Mouse (Mus musculus): ENCODE data around the gene Mgarp.
A peak's percentile ranks its signal among the peaks of the same experiment; 100 is the strongest.

Gene Mgarp

DNA sequence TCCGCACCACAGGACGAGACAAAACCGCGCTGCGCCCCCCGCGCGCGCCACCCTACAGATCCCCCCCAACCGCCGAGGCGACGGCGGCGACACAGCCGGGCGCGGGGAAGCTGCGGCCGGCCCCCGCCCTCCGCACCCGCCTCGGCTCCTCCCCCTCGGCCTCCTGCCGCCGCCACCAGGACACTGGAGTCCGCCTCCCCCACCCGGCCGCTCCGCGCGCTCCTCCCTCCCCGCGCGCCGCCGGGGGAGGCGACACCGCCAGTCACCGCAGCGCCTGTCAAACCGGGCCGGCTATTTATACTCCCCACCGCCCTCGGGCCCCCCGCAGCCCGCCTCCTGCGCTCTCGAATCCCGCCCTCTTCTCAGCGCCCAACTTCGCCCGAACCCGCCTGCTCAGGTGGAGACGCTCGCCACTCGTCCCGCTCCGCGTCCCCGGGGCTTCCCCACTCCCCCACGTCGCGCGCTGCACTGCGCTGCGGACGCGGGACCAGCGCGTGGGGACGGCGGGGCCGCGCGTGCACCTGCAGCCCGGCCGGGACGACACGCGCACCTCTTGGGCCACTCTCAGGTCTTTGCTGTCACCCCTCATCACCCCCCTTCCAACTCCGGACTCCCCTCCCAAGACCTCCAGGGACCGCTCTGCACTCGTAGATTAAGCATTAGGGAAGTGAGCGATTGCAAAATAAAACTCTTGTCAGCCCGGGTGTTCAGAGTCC lies 55.8 kb downstream of the Mgarp start, which contains the start of gene Elf2:
Gene Elf2 (minus strand): TSS at position 112 of the 716 bp plus-strand sequence.
- DNase-seq (ENCODE audit: low spot score in 2 of 2), result peak; percentile 77 to 80

DNA sequence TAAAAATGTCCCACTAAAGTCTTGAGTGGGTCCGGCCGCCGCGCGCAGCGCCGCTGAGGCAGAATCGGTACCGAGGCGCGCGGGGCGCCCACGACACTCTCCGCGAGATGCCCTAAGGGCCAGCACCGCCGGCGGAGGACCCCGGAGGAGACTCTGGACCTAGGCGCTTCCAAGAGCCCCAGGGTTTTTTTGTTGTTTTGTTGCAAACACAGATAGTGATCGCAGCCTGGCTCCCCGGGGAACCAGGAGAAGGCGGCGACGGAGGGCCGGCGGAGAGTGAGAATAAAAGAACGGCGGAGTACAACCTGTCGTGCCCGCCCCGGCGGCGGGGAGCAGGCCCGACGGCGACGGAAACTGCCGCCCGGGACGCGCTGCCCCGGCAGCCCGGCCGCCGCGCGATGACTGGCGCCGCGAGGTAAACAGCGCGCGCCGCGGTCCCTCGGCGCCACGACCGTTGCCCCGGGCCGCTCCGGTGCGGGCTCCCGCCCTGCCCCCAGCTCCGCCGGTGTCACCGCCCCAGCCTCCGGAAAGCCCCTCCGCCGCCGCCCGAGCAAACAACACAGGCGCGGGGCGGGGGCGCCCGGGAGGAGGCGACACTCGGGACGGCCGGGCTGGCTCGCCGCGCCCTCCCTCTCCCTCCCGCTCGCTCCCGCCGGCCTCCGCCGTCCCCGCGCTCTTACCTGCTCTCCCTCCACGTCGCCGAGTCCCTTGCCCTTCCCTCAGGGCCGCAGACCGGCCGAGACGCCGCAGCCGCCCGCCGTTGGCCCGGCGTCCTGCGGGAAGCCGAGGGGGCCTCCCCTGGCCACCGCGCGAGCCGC lies 56.6 kb downstream of the Mgarp start:
- peak; percentile 37 to 45 for DNase-seq (ENCODE audit: low spot score in 2 of 2)

DNA sequence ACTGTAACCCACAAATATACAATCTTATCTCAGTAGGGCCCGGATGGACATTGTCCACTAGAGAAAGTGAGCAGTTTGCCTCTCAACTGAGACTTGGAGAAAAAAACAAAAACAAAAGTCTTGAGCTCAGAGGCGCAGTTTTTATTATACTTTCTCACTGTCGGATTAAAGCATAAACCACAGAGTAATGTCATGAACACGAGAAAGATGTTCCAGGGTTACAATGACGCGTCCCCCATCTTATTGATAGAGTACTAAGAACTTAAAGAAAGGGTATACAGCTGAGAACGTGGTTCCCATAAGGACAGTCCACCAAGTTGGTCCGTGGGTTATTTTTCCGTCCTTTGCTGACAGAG lies 57.2 kb downstream of the Mgarp start:
- DNase-seq (ENCODE audit: low spot score in 2 of 2), result no peak

Measured in thymus, postnatal 10 days (tissue).